Mouse (Mus musculus) heart, postnatal 14 days (tissue): ENCODE measurements around the gene Celf2. TPM values are rescaled to one million over a fixed set of nuclear protein-coding genes. Genes with fewer than 3 reads are reported as not detected.

Experiments used
- DNase-seq, 2 experiments: peaks; one replicate each; pipeline ENCODE4 v3.0.0; 2021 to 2022
- intact Hi-C: fragments of 180-260 bp; cut with DNase I; formaldehyde crosslinking; loops from one replicate; pipeline ENCODE4 v1.15.1; 2025
- total RNA-seq, 2 experiments: library from RNA; stranded (reverse); gene quantifications; 2 replicates each; pipeline ENCODE4 v1.2.3; 2021

The Celf2 gene
- total RNA-seq, 2 experiments from 2014 or later: 65.4 to 69.9 TPM

GRCm38 (mm10) chr2:6648877-6649276, 860.5 kb downstream of the Celf2 start:
- intact Hi-C loops: no loop called here
- DNase-seq: no peak

- intact Hi-C loops: no loop called here
- no peak for DNase-seq
Observed at GRCm38 (mm10) chr2:6647028-6647427, 862.3 kb downstream of the Celf2 start.

GRCm38 (mm10) chr2:6646325-6646724, 863.0 kb downstream of the Celf2 start:
- DNase-seq: no peak
- intact Hi-C loops: no loop called here

GRCm38 (mm10) chr2:6642222-6642850, 867.0 kb downstream of the Celf2 start:
- DNase-seq: no peak
- intact Hi-C loops: no loop called here

- DNase-seq: no peak
- intact Hi-C loops: no loop called here
Observed at GRCm38 (mm10) chr2:6639370-6639769, 870.0 kb downstream of the Celf2 start.

- no peak for DNase-seq
Observed at GRCm38 (mm10) chr2:6637147-6637546, 872.2 kb downstream of the Celf2 start.

GRCm38 (mm10) chr2:6634899-6635298, 874.5 kb downstream of the Celf2 start:
- no peak for DNase-seq
- intact Hi-C loops: no loop called here

More at GRCm38 (mm10) chr2:6637147-6637546, 872.2 kb downstream of the Celf2 start:
- intact Hi-C loops: no loop called here

- intact Hi-C loops: no loop called here
Observed at GRCm38 (mm10) chr2:6633115-6633514, 876.2 kb downstream of the Celf2 start.

GRCm38 (mm10) chr2:6623802-6624201, 885.6 kb downstream of the Celf2 start:
- intact Hi-C loops: no loop called here
- DNase-seq: no peak

More at GRCm38 (mm10) chr2:6633115-6633514, 876.2 kb downstream of the Celf2 start:
- no peak for DNase-seq

GRCm38 (mm10) chr2:6622082-6622481, 887.3 kb downstream of the Celf2 start:
- DNase-seq: no peak
- intact Hi-C loops: no loop called here

- DNase-seq: no peak
- intact Hi-C loops: no loop called here
Observed at GRCm38 (mm10) chr2:6618856-6619255, 890.5 kb downstream of the Celf2 start.

GRCm38 (mm10) chr2:6618450-6618849, 890.9 kb downstream of the Celf2 start:
- DNase-seq: no peak
- intact Hi-C loops: no loop called here

- no peak for DNase-seq
- intact Hi-C loops: no loop called here
Observed at GRCm38 (mm10) chr2:6604347-6604746, 905.0 kb downstream of the Celf2 start.

GRCm38 (mm10) chr2:6603880-6604279, 905.5 kb downstream of the Celf2 start:
- DNase-seq: no peak
- intact Hi-C loops: no loop called here

- intact Hi-C loops: no loop called here
- no peak for DNase-seq
Observed at GRCm38 (mm10) chr2:6602163-6602562, 907.2 kb downstream of the Celf2 start.

GRCm38 (mm10) chr2:6598879-6599167, 910.5 kb downstream of the Celf2 start:
- intact Hi-C loops: no loop called here
- no peak for DNase-seq

- intact Hi-C loops: no loop called here
Observed at GRCm38 (mm10) chr2:6598124-6598878, 911.1 kb downstream of the Celf2 start.

GRCm38 (mm10) chr2:6594736-6595135, 914.6 kb downstream of the Celf2 start:
- intact Hi-C loops: no loop called here
- peak in 1 of 2 experiments; percentile 9 for DNase-seq

More at GRCm38 (mm10) chr2:6598124-6598878, 911.1 kb downstream of the Celf2 start:
- no peak for DNase-seq

GRCm38 (mm10) chr2:6594160-6594559, 915.2 kb downstream of the Celf2 start:
- DNase-seq: no peak
- intact Hi-C loops: no loop called here

- intact Hi-C loops: no loop called here
- no peak for DNase-seq
Observed at GRCm38 (mm10) chr2:6593739-6594138, 915.6 kb downstream of the Celf2 start.

- intact Hi-C loops: no loop called here
- DNase-seq: no peak
Observed at GRCm38 (mm10) chr2:6586122-6586681, 923.2 kb downstream of the Celf2 start.
